Mouse (Mus musculus) kidney, adult 11 months (tissue): Measurements from ENCODE around the gene 2610002M06Rik.

Source experiments
- DNase-seq: peaks from one replicate; pipeline ENCODE4 v3.0.0; 2022

Gene 2610002M06Rik

DNA sequence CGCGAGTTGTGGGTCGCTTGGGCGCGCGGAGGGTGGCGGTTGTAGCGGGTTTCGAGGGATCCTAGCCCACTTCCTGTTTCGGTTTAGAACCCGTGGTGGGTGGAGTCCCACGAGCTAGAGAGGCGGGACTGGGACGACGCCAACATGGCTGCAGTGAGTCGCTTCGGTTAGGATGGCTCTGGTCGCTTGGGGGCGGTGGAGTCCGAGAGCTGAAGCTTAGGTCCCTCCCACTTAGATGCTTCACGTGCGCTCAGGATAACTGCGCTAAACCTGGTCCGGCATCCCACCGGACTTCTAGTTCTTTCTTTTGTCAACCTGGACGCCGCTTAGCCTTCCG is at the start of gene 2610002M06Rik:
2610002M06Rik (minus strand) TSS at position 117 of the 337 bp plus-strand sequence.
- peak; percentile 84 for DNase-seq

DNA sequence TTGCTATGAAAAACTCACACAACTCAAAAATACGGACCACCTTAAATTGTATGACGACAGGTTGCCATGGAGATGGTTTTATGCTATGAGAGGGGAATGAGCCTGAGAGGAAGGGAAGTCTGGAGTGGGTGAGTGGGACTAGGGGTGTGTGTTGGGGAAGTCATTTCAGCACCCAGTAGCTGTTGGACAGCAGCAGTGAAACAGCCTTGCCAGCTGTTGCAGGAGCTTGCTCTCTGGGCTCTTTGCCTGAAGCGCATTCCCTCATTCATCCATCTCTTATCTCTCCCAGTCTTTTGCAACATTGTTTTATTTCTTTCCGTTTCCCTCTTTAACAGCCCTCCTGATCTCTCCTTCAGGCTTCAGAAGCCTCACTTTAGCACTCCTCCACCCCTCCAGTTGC is 42.0 kb upstream of the 2610002M06Rik start:
- DNase-seq: no peak

DNA sequence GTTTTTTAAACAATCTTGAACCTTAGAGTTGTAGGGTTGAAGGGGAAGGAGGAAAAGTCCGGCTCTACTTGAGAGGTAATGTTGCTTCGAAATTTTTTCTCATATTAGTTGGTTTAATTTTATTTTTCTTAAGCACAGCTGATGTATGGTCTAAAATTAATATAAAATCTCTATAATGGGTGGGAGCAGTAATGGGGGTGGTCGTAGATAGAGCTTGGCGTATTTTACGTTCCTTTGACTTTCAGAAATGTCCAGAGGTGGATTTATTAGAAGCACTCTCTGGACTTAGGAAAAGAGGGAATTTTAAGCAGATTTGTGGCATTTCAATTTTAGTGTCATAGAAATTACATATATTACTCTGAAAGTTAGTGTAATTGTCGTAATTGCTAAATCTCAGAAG is 592 bp upstream of the 2610002M06Rik start:
- DNase-seq: no peak

DNA sequence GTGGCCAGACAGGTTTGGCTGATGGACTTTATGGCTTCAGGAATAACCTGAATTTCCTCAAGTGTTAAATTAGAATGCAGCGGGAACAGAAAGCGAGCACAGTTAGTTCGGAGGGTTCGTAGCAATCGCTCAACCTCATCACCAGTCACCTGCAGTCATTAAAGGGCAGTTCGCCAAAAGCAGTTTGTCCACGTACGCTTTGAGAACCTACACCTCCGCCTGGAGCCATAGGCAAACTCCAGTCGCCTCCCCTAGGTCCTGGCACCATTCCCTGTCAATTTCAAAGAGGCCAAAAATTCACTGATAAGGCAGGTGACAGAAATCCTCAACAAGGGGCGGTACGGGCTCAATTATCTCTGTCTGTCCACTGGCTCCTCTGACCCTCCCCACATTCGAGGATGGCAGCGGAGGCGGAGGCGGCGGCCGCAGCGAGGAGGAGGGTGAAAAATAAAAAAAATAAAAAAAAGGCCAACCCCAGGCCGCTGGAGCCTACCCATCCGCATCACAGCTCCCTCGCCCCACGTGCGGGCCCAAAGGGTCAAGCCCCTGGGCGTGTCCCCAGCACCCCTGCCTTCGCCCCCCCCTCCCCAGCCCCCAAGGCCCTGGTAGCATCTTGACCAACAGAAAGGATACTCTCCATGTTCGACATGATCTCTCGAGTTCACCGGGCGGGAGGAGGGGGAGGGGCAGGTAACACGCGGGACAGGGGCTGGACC is 474 bp downstream of the 2610002M06Rik start:
- peak; percentile 44 for DNase-seq

DNA sequence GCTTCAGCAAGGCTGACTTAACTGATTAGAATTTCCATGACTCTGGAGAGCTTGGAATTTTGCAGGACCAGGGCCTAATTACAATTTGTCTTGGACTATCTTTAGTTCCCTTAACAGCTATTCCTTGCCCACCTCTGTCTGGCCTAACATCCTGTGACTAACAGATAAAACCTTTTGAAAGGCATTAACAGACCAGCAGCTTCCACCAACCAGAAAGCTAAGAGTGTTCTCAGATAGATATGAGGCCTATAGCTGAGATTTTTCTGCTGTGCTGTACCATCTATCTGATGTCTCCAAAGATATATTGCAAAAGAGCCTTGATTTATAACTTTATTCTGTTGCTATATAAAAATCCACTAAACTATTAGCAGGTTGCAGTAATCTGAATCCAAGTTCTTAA is 4.0 kb downstream of the 2610002M06Rik start:
- DNase-seq: no peak

DNA sequence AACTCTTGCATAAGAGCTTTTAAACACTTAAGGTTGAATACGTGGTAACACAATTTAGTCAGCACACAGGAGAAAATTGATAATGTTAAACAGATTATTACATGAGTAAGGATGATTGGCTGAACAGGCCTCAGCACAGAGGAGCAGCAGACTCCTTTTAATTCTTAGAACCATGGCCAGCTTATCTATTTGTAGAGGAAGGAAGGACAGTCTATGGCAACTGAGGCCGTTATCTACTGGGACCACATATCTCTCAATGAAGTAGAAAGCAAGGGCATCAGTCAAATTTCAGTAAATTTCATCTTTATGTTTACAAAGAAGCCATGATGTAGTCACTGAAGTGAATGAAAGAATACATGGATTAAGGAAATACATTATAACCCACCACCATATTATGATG is 19.2 kb downstream of the 2610002M06Rik start:
- DNase-seq: no peak

DNA sequence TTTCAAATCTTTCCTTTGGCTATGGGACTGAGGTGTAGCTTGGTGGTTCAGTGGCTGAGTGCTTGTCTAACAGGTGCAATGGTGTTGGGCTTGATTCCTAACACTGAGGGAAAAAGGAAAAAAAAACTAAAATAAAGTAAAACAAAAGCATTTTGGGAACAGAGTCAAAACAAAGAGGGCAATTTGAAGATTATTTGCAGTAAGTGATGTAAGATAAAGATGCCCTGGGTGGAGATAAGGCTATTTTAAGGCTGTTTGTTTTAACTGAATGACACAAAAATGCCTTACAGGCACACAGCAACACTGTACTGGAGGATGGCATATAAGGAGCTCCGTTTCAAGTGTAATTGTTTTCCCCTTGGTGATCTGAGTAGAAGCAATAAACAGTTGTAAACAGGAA is 20.3 kb downstream of the 2610002M06Rik start:
- DNase-seq: no peak

DNA sequence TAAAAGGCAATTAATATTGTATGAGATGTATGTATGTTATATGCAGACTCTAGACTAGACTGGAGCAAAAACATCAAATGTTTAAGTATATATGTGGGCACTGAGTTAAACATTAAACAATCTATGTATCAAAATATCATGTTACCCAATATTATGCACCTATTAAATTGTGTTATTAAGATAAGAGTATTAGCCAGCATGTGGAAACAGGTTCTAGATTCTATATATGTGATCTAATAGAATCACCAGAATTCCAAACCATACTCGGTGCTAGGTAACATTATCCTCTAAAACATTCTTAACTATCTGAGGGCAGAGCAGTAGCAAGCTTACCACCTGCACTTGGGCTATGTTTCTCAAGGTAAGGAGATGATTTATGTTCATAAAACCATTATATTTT is 23.8 kb downstream of the 2610002M06Rik start, which contains the start of gene Tent5d:
Tent5d (plus strand) TSS at position 301 of the 400 bp plus-strand sequence.
- no peak for DNase-seq

DNA sequence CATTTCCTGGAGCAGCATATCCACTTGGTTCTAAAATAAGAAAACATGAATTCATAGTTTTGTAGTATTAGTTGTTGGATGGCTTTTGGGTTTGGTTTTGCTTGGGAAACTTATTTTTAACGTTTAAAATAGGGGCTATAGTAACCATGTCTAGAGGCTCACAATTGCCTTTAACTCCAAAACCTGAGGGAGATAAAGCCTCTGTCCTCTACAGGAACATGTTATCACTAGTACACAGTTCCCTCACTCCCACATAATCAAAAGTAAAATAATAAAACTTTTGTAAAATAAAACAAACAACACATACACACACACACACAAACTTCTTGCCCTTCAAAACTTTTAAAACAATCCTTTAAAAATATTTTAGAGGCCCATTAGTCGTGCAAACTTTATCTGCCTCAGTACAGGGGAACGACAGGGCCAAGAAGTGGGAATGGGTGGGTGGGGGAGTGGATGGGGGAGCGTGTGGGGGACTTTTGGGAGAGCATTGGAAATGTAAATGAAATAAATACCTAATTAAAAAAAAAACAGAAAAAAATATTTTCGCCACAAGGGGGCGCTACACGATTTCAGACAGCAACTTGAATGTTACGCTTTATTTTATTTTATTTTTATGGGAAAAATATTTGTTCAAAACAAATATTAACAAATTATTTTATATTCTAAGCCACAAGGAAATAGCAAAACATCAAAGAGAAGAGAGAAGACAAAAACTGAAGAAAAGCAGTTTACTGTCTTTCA is 25.2 kb downstream of the 2610002M06Rik start:
- no peak for DNase-seq

DNA sequence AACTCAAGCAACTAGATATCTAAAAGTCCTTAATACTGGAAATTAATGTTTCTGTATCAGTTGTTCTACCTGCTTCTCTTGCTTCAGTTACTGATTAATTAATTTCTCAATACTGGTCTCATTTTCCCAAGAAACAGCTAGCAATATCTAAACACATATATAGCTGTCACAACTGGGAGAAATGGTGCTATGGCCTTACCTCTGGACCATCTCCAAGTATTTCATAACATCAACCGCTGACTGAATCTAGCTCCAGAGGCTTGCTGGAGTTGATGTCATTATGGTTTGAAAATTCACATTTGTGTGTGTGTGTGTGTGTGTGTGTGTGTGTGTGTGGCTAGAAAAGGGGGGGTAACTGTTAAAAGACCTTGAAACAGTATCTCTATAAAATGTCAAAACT is 26.0 kb downstream of the 2610002M06Rik start:
- DNase-seq: no peak

DNA sequence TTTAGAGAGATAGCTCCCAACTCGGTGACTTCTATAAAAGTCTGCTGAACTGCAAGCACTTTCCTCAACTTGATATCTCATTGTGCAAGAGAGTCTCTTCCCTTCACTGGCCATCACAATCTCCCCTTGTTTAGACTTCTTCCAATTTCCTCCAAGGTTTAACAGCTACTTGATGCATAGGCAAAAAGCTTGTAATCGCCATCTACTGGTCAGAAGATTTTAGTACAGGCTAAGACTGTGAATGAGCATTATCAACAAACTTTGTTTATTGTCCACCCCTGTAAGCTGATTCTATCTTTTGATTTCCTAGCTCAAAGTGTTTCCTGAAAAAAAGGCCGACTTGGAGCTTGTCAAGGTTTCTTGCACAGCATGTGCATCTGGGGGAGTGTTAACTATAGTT is 48.2 kb downstream of the 2610002M06Rik start:
- no peak for DNase-seq
